9 mouse cellular contexts compared by ENCODE assay signal in genomic region chr14:51929309-51929943, GRCm38 (mm10). TPM values are rescaled to one million over a fixed set of nuclear protein-coding genes. Genes with fewer than 3 reads are reported as not detected.
DNase-seq lines count a peak whose midpoint lies in the region; ATAC-seq lines count a peak whose summit lies in the region.
"Had no signal": no experiment of that assay in that cellular context is flagged by ENCODE, and none has a peak within 500 bp of the region (broad histone marks: within the 10 kb centered on the region; RNA-seq: fewer than 3 reads in every experiment).

No protein-coding gene starts in this region.

- H3K36me3 ChIP-seq in heart, embryonic 11.5 days (ENCODE audit: control insufficient read depth, insufficient read depth, low read length), result no peaks in the 10 kb centered on the region
- no peaks in the 10 kb centered on the region for H3K36me3 ChIP-seq in forebrain, embryonic 16.5 days (ENCODE audit: control insufficient read depth, insufficient read depth)
- no peaks in the 10 kb centered on the region for H3K36me3 ChIP-seq in heart, embryonic 16.5 days (ENCODE audit: control insufficient read depth, insufficient read depth)
- H3K36me3 ChIP-seq in hindbrain, embryonic 11.5 days (ENCODE audit: control insufficient read depth, insufficient read depth, low read length), result no peaks in the 10 kb centered on the region
- H3K36me3 ChIP-seq: G1E had no signal

- H3K9ac ChIP-seq in heart, embryonic 11.5 days (ENCODE audit: low read depth, low read length), result no peak overlapping the region
- no peak overlapping the region for H3K9ac ChIP-seq in forebrain, embryonic 16.5 days (replicated peaks; ENCODE audit: low read depth, low read length)
- no peak overlapping the region for H3K9ac ChIP-seq in heart, embryonic 16.5 days (ENCODE audit: low read length)
- H3K9ac ChIP-seq in hindbrain, embryonic 11.5 days (ENCODE audit: low read depth, low read length), result no peak overlapping the region

- H3K27ac ChIP-seq in heart, embryonic 11.5 days (ENCODE audit: low read depth, low read length), result no peak overlapping the region
- H3K27ac ChIP-seq in forebrain, embryonic 16.5 days (ENCODE audit: low read length), result peak overlapping the region; percentile 56
- peak overlapping the region; percentile 19 for H3K27ac ChIP-seq in heart, embryonic 16.5 days (ENCODE audit: low read length)
- no peak overlapping the region for H3K27ac ChIP-seq in hindbrain, embryonic 11.5 days (ENCODE audit: low read depth, low read length)

- H3K9me3 ChIP-seq in heart, embryonic 11.5 days (replicated peaks; ENCODE audit: control insufficient read depth, low read length), result no peaks in the 10 kb centered on the region
- no peaks in the 10 kb centered on the region for H3K9me3 ChIP-seq in forebrain, embryonic 16.5 days (ENCODE audit: control insufficient read depth, low read length)
- H3K9me3 ChIP-seq in heart, embryonic 16.5 days (replicated peaks; ENCODE audit: control insufficient read depth, low read length), result no peaks in the 10 kb centered on the region
- H3K9me3 ChIP-seq in hindbrain, embryonic 11.5 days (ENCODE audit: control insufficient read depth, low read length), result no peaks in the 10 kb centered on the region
- H3K9me3 ChIP-seq: G1E had no signal

- no peak for ATAC-seq in heart, embryonic 11.5 days (replicated peaks; ENCODE audit: insufficient number of reproducible peaks, low FRiP score, low TSS enrichment)
- peak; percentile 67 for ATAC-seq in forebrain, embryonic 16.5 days
- ATAC-seq in heart, embryonic 16.5 days (replicated peaks; ENCODE audit: extremely low read depth, insufficient read depth, low FRiP score), result peak; percentile 43
- ATAC-seq in hindbrain, embryonic 11.5 days (ENCODE audit: low FRiP score), result no peak

- DNase-seq in heart, adult 18-20 months, result peak; percentile 83 to 93
- peak; percentile 47 to 78 for DNase-seq in layer of hippocampus, postnatal 14 days (ENCODE audit: low spot score in 2 of 2)
- DNase-seq in right cerebral cortex, adult 18-20 months, result peak; percentile 81
- no peak for DNase-seq in c-Kit-positive CD71-positive TER-119-positive erythroid progenitor cells, embryonic 14.5 days (ENCODE audit: low spot score)
- DNase-seq in hindbrain, embryonic 11.5 days (ENCODE audit: low spot score), result no peak

- WGBS in heart, embryonic 11.5 days (ENCODE audit: insufficient replicate concordance), result 70% methylated on average over 8 of the region's 8 CpGs
- 56% methylated on average over 8 of the region's 8 CpGs for WGBS in forebrain, embryonic 16.5 days
- WGBS in heart, embryonic 16.5 days, result 66% methylated on average over 8 of the region's 8 CpGs
- 85% methylated on average over 8 of the region's 8 CpGs for WGBS in hindbrain, embryonic 11.5 days

- H3K4me3 ChIP-seq in heart, embryonic 11.5 days (ENCODE audit: low read depth, low read length), result no peak overlapping the region
- H3K4me3 ChIP-seq in forebrain, embryonic 16.5 days (replicated peaks; ENCODE audit: low read length), result no peak overlapping the region
- H3K4me3 ChIP-seq in heart, embryonic 16.5 days (ENCODE audit: low read length), result no peak overlapping the region
- no peak overlapping the region for H3K4me3 ChIP-seq in hindbrain, embryonic 11.5 days (ENCODE audit: low read depth, low read length)

- no peaks in the 10 kb centered on the region for H3K27me3 ChIP-seq in heart, embryonic 11.5 days (ENCODE audit: control insufficient read depth, insufficient read depth, low read length)
- H3K27me3 ChIP-seq in forebrain, embryonic 16.5 days (replicated peaks; ENCODE audit: control insufficient read depth, insufficient read depth, low read length), result no peaks in the 10 kb centered on the region
- H3K27me3 ChIP-seq in heart, embryonic 16.5 days (ENCODE audit: control insufficient read depth, insufficient read depth, low read length), result no peaks in the 10 kb centered on the region
- no peaks in the 10 kb centered on the region for H3K27me3 ChIP-seq in hindbrain, embryonic 11.5 days (ENCODE audit: control insufficient read depth, insufficient read depth, low read length)

- no peak overlapping the region for H3K4me2 ChIP-seq in heart, embryonic 11.5 days
- no peak overlapping the region for H3K4me2 ChIP-seq in forebrain, embryonic 16.5 days (ENCODE audit: low read length)
- no peak overlapping the region for H3K4me2 ChIP-seq in heart, embryonic 16.5 days (ENCODE audit: low read depth, low read length)
- H3K4me2 ChIP-seq in hindbrain, embryonic 11.5 days (replicated peaks; ENCODE audit: low read depth, low read length), result no peak overlapping the region

- no peaks in the 10 kb centered on the region for H3K4me1 ChIP-seq in heart, embryonic 11.5 days (ENCODE audit: control insufficient read depth, insufficient read depth, low read length)
- H3K4me1 ChIP-seq in forebrain, embryonic 16.5 days (replicated peaks; ENCODE audit: control insufficient read depth, insufficient read depth, low read length), result peaks cover 11% of the 10 kb centered on the region
- peaks cover 5% of the 10 kb centered on the region for H3K4me1 ChIP-seq in heart, embryonic 16.5 days (ENCODE audit: control insufficient read depth, insufficient read depth, low read length)
- H3K4me1 ChIP-seq in hindbrain, embryonic 11.5 days (replicated peaks; ENCODE audit: control insufficient read depth, insufficient read depth, low read length), result no peaks in the 10 kb centered on the region

RNA-seq across cellular contexts. Expression of gene Rnase13, which starts 6.9 kb away (rescaled TPM):
- total RNA-seq in heart, adult 18-20 months (2021), result not detected
- polyA plus RNA-seq in heart, embryonic 11.5 days (2014; fragmentation: Nextera tagmentation; extraction: Ambion mirVana), result not detected in 2 replicates
- not detected in 2 replicates for polyA plus RNA-seq in forebrain, embryonic 16.5 days (2015; fragmentation: Nextera tagmentation; extraction: Ambion mirVana)
- polyA plus RNA-seq in heart, embryonic 16.5 days (2015; fragmentation: Nextera tagmentation; extraction: Ambion mirVana), result not detected in 2 replicates
- total RNA-seq in layer of hippocampus, postnatal 14 days (2021), result under 1 TPM in 1 of 2 experiments, not detected in 1; 0.23 TPM
- not detected in 2 replicates for polyA plus RNA-seq in hindbrain, embryonic 11.5 days (2014; fragmentation: Nextera tagmentation; extraction: Ambion mirVana)
- total RNA-seq: G1E had no signal
- polyA plus RNA-seq: G1E had no signal

RNA-seq across cellular contexts. Expression of gene Tppp2, which starts 11.2 kb away (rescaled TPM):
- total RNA-seq in heart, adult 18-20 months (2021), result not detected
- not detected in 2 replicates for polyA plus RNA-seq in heart, embryonic 11.5 days (2014; fragmentation: Nextera tagmentation; extraction: Ambion mirVana)
- polyA plus RNA-seq in forebrain, embryonic 16.5 days (2015; fragmentation: Nextera tagmentation; extraction: Ambion mirVana), result not detected in 2 replicates
- polyA plus RNA-seq in heart, embryonic 16.5 days (2015; fragmentation: Nextera tagmentation; extraction: Ambion mirVana), result not detected in 2 replicates
- total RNA-seq in layer of hippocampus, postnatal 14 days (2021), result not detected
- polyA plus RNA-seq in hindbrain, embryonic 11.5 days (2014; fragmentation: Nextera tagmentation; extraction: Ambion mirVana), result not detected in 2 replicates
- total RNA-seq: G1E had no signal
- polyA plus RNA-seq: G1E had no signal

RNA-seq across cellular contexts. Expression of gene Ndrg2, which starts 15.5 kb away (rescaled TPM):
- 1,000 to 10,000 TPM; 1,486 to 1,502 TPM for total RNA-seq in heart, adult 18-20 months (2021)
- 115 and 145 TPM in 2 replicates for polyA plus RNA-seq in heart, embryonic 11.5 days (2014; fragmentation: Nextera tagmentation; extraction: Ambion mirVana)
- 169 and 179 TPM in 2 replicates for polyA plus RNA-seq in forebrain, embryonic 16.5 days (2015; fragmentation: Nextera tagmentation; extraction: Ambion mirVana)
- polyA plus RNA-seq in heart, embryonic 16.5 days (2015; fragmentation: Nextera tagmentation; extraction: Ambion mirVana), result 421 and 437 TPM in 2 replicates
- total RNA-seq in layer of hippocampus, postnatal 14 days (2021), result 100 to 1,000 TPM; 696 to 763 TPM
- 11.8 and 12.3 TPM in 2 replicates for polyA plus RNA-seq in hindbrain, embryonic 11.5 days (2014; fragmentation: Nextera tagmentation; extraction: Ambion mirVana)

RNA-seq across cellular contexts. Expression of gene Slc39a2, which starts 36.7 kb away (rescaled TPM):
- total RNA-seq in heart, adult 18-20 months (2021), result under 1 TPM in 1 of 2 experiments, not detected in 1; 0.26 TPM
- 0.17 and 0.31 TPM in 2 replicates for polyA plus RNA-seq in heart, embryonic 11.5 days (2014; fragmentation: Nextera tagmentation; extraction: Ambion mirVana)
- 1.5 and 2.6 TPM in 2 replicates for polyA plus RNA-seq in forebrain, embryonic 16.5 days (2015; fragmentation: Nextera tagmentation; extraction: Ambion mirVana)
- 0.31 and 0.38 TPM in 2 replicates for polyA plus RNA-seq in heart, embryonic 16.5 days (2015; fragmentation: Nextera tagmentation; extraction: Ambion mirVana)
- 1 to 10 TPM; 4.7 to 5.6 TPM for total RNA-seq in layer of hippocampus, postnatal 14 days (2021)
- 0.45 and 0.59 TPM in 2 replicates for polyA plus RNA-seq in hindbrain, embryonic 11.5 days (2014; fragmentation: Nextera tagmentation; extraction: Ambion mirVana)

RNA-seq across cellular contexts. Expression of gene Mettl17, which starts 44.8 kb away (rescaled TPM):
- 10 to 100 TPM; 24.3 to 26.3 TPM for total RNA-seq in heart, adult 18-20 months (2021)
- 41.9 and 46.9 TPM in 2 replicates for polyA plus RNA-seq in heart, embryonic 11.5 days (2014; fragmentation: Nextera tagmentation; extraction: Ambion mirVana)
- 69.0 and 94.7 TPM in 2 replicates for polyA plus RNA-seq in forebrain, embryonic 16.5 days (2015; fragmentation: Nextera tagmentation; extraction: Ambion mirVana)
- 37.8 and 42.1 TPM in 2 replicates for polyA plus RNA-seq in heart, embryonic 16.5 days (2015; fragmentation: Nextera tagmentation; extraction: Ambion mirVana)
- 10 to 100 TPM; 34.9 to 38.9 TPM for total RNA-seq in layer of hippocampus, postnatal 14 days (2021)
- polyA plus RNA-seq in hindbrain, embryonic 11.5 days (2014; fragmentation: Nextera tagmentation; extraction: Ambion mirVana), result 49.0 and 52.8 TPM in 2 replicates

Comparison
In these comparisons a context has a peak if more than half of its experiments do, and no peak if none do; other contexts are left out.
1. ATAC-seq: peak in forebrain, embryonic 16.5 days (single experiment) and heart, embryonic 16.5 days (single experiment); none in heart, embryonic 11.5 days (single experiment) and hindbrain, embryonic 11.5 days (single experiment).
2. H3K27ac ChIP-seq: peak in forebrain, embryonic 16.5 days (single experiment) and heart, embryonic 16.5 days (single experiment); none in heart, embryonic 11.5 days (single experiment) and hindbrain, embryonic 11.5 days (single experiment).
3. DNase-seq: peak in heart, adult 18-20 months (2 of 2), layer of hippocampus, postnatal 14 days (2 of 2) and right cerebral cortex, adult 18-20 months (single experiment); none in c-Kit-positive CD71-positive TER-119-positive erythroid progenitor cells, embryonic 14.5 days (single experiment) and hindbrain, embryonic 11.5 days (single experiment).